9 mouse cellular contexts compared by ENCODE assay signal in genomic region chr14:55824001-55824480, GRCm38 (mm10). TPM values are rescaled to one million over a fixed set of nuclear protein-coding genes. Genes with fewer than 3 reads are reported as not detected.
DNase-seq lines count a peak whose midpoint lies in the region; ATAC-seq and TF ChIP-seq lines count a peak whose summit lies in the region.
"Had no signal": no experiment of that assay in that cellular context is flagged by ENCODE, and none has a peak within 500 bp of the region (broad histone marks: within the 10 kb centered on the region; RNA-seq: fewer than 3 reads in every experiment).

No protein-coding gene starts in this region.

- DNase-seq in heart, adult 11 months, result peak; percentile 95
- no peak for DNase-seq in heart, postnatal 25 days (ENCODE audit: low spot score)
- DNase-seq in brain, embryonic 14.5 days (ENCODE audit: low read depth), result peak; percentile 73
- DNase-seq in heart, adult 2 months, result peak; percentile 57 to 64
- peak; percentile 37 for DNase-seq in kidney, adult 9 months
- DNase-seq in lung, postnatal 14 days, result peak; percentile 63
- DNase-seq in stomach, postnatal 0 days (ENCODE audit: low spot score), result peak; percentile 66

- H3K4me3 ChIP-seq in heart, adult 2 months, result peak overlapping the region; percentile 67
- H3K4me3 ChIP-seq in stomach, postnatal 0 days (ENCODE audit: low read depth, low read length), result peak overlapping the region; percentile 52

- no peak for TF ChIP-seq EP300 in heart, adult 2 months (IDR thresholded peaks at IDR 0.05; ENCODE audit: insufficient read depth, low read depth, low read length)
- TF ChIP-seq EP300 in stomach, postnatal 0 days (optimal IDR thresholded peaks at IDR 0.05), result peak; percentile 62

- peak overlapping the region; percentile 84 for H3K9ac ChIP-seq in heart, adult 2 months (ENCODE audit: low read depth, low read length)
- H3K9ac ChIP-seq in stomach, postnatal 0 days (ENCODE audit: low read length), result peak overlapping the region; percentile 71

- ATAC-seq in stomach, postnatal 0 days (ENCODE audit: low FRiP score, low TSS enrichment), result peak; percentile 10; the same call in 1 of the 2 replicates
- no peak for ATAC-seq in megakaryocyte-erythroid progenitor cell, adult 5-6 weeks (replicated peaks; ENCODE audit: low FRiP score, low TSS enrichment, poor library complexity, severe bottlenecking)

- H3K4me1 ChIP-seq in heart, adult 2 months (ENCODE audit: control insufficient read depth, insufficient read depth, low read length), result peaks cover 3% of the 10 kb centered on the region
- H3K4me1 ChIP-seq in stomach, postnatal 0 days (replicated peaks; ENCODE audit: control insufficient read depth, insufficient read depth), result no peaks in the 10 kb centered on the region

- TF ChIP-seq POLR2A in brain, embryonic 14.5 days (IDR thresholded peaks at IDR 0.05; ENCODE audit: borderline replicate concordance, extremely low read depth, insufficient read depth, insufficient read length, poor library complexity, severe bottlenecking), result no peak
- TF ChIP-seq POLR2A in heart, adult 2 months (IDR thresholded peaks at IDR 0.05; ENCODE audit: insufficient read depth, low read depth, low read length), result no peak

- H3K9me3 ChIP-seq in stomach, postnatal 0 days (ENCODE audit: control insufficient read depth, low read length), result no peaks in the 10 kb centered on the region

- intact Hi-C loops in heart, postnatal 25 days (cut with DNase I), result loop anchor here (1.0 kb wide), 1 partner anchor 41 kb away; no protein-coding TSS in a partner anchor
- intact Hi-C loops in heart, adult 2 months (cut with DNase I), result no loop called here

- WGBS in heart, adult 2 months, result 40% methylated on average over 10 of the region's 10 CpGs
- 5% methylated on average over 10 of the region's 10 CpGs for WGBS in stomach, postnatal 0 days

- H3K27me3 ChIP-seq in heart, adult 2 months (ENCODE audit: control insufficient read depth, insufficient read depth, low read length), result no peaks in the 10 kb centered on the region
- no peaks in the 10 kb centered on the region for H3K27me3 ChIP-seq in stomach, postnatal 0 days (ENCODE audit: control insufficient read depth, insufficient read depth, low read length)

- no peak for TF ChIP-seq CTCF in brain, embryonic 14.5 days (IDR thresholded peaks at IDR 0.05; ENCODE audit: borderline replicate concordance, extremely low read depth, insufficient read depth, insufficient read length)
- TF ChIP-seq CTCF in heart, adult 2 months (IDR thresholded peaks at IDR 0.05), result no peak
- TF ChIP-seq CTCF in stomach, postnatal 0 days (IDR thresholded peaks at IDR 0.05; ENCODE audit: low read depth), result no peak

- peak overlapping the region; percentile 71 for H3K27ac ChIP-seq in heart, adult 2 months
- H3K27ac ChIP-seq in stomach, postnatal 0 days (replicated peaks), result peak overlapping the region; percentile 95

- H3K36me3 ChIP-seq in heart, adult 2 months (ENCODE audit: control insufficient read depth, insufficient read depth, low read length), result no peaks in the 10 kb centered on the region
- no peaks in the 10 kb centered on the region for H3K36me3 ChIP-seq in stomach, postnatal 0 days (ENCODE audit: control insufficient read depth, insufficient read depth, low read length)

- no peaks in the 10 kb centered on the region for H3K79me2 ChIP-seq in heart, adult 2 months (replicated peaks; ENCODE audit: control insufficient read depth, insufficient read depth, low read length)

- H3K4me2 ChIP-seq in stomach, postnatal 0 days (replicated peaks; ENCODE audit: low read depth), result peak overlapping the region; percentile 86

RNA-seq across cellular contexts. Expression of gene Nfatc4, which starts 1.1 kb away (rescaled TPM):
- 1 to 10 TPM; 3.9 to 5.5 TPM for total RNA-seq in heart, postnatal 25 days (2021)
- polyA plus RNA-seq in brain, embryonic 14.5 days (2012; rRNA removed), result 22.3 and 26.2 TPM in 2 replicates
- total RNA-seq in heart, adult 2 months (2021), result 1 to 10 TPM; 3.6 to 5.1 TPM
- polyA plus RNA-seq in heart, adult 2 months (2012; rRNA removed), result 6.0 and 7.3 TPM in 2 replicates
- 11.2 and 12.5 TPM in 2 replicates for polyA plus RNA-seq in stomach, postnatal 0 days (2015; fragmentation: Nextera tagmentation; extraction: Ambion mirVana)
- total RNA-seq in megakaryocyte-erythroid progenitor cell, adult 5-6 weeks (2014; fragmentation: Nextera tagmentation), result not detected in 2 replicates
- total RNA-seq in megakaryocyte-erythroid progenitor cell, adult 5-6 weeks (2017), result not detected in 2 replicates
- total RNA-seq: CH12.LX had no signal

RNA-seq across cellular contexts. Expression of gene Nynrin, which starts 29.8 kb away (rescaled TPM):
- 1 to 10 TPM; 8.2 to 9.7 TPM for total RNA-seq in heart, postnatal 25 days (2021)
- polyA plus RNA-seq in brain, embryonic 14.5 days (2012; rRNA removed), result 14.1 and 24.1 TPM in 2 replicates
- 1 to 10 TPM; 6.2 to 6.8 TPM for total RNA-seq in heart, adult 2 months (2021)
- 3.5 and 3.8 TPM in 2 replicates for polyA plus RNA-seq in heart, adult 2 months (2012; rRNA removed)
- polyA plus RNA-seq in stomach, postnatal 0 days (2015; fragmentation: Nextera tagmentation; extraction: Ambion mirVana), result 2.8 and 3.2 TPM in 2 replicates
- total RNA-seq in megakaryocyte-erythroid progenitor cell, adult 5-6 weeks (2014; fragmentation: Nextera tagmentation), result 1.9 and 2.7 TPM in 2 replicates
- 1.2 and 2.0 TPM in 2 replicates for total RNA-seq in megakaryocyte-erythroid progenitor cell, adult 5-6 weeks (2017)

RNA-seq across cellular contexts. Expression of gene Ripk3, which starts 35.4 kb away (rescaled TPM):
- 1 to 10 TPM; 2.3 to 3.4 TPM for total RNA-seq in heart, postnatal 25 days (2021)
- 2.5 and 2.6 TPM in 2 replicates for polyA plus RNA-seq in brain, embryonic 14.5 days (2012; rRNA removed)
- total RNA-seq in heart, adult 2 months (2021), result 1 to 10 TPM; 2.2 to 2.4 TPM
- 3.5 and 4.1 TPM in 2 replicates for polyA plus RNA-seq in heart, adult 2 months (2012; rRNA removed)
- 8.7 and 13.2 TPM in 2 replicates for polyA plus RNA-seq in stomach, postnatal 0 days (2015; fragmentation: Nextera tagmentation; extraction: Ambion mirVana)
- total RNA-seq in megakaryocyte-erythroid progenitor cell, adult 5-6 weeks (2014; fragmentation: Nextera tagmentation), result 55.7 and 87.0 TPM in 2 replicates
- 8.9 and 23.1 TPM in 2 replicates for total RNA-seq in megakaryocyte-erythroid progenitor cell, adult 5-6 weeks (2017)

RNA-seq across cellular contexts. Expression of gene Adcy4, which starts 40.1 kb away (rescaled TPM):
- 10 to 100 TPM; 18.2 to 23.8 TPM for total RNA-seq in heart, postnatal 25 days (2021)
- 3.5 and 7.8 TPM in 2 replicates for polyA plus RNA-seq in brain, embryonic 14.5 days (2012; rRNA removed)
- total RNA-seq in heart, adult 2 months (2021), result 10 to 100 TPM; 16.1 to 20.3 TPM
- 36.5 and 40.0 TPM in 2 replicates for polyA plus RNA-seq in heart, adult 2 months (2012; rRNA removed)
- polyA plus RNA-seq in stomach, postnatal 0 days (2015; fragmentation: Nextera tagmentation; extraction: Ambion mirVana), result 2.3 and 2.5 TPM in 2 replicates
- not detected in 2 replicates for total RNA-seq in megakaryocyte-erythroid progenitor cell, adult 5-6 weeks (2014; fragmentation: Nextera tagmentation)
- not detected in 2 replicates for total RNA-seq in megakaryocyte-erythroid progenitor cell, adult 5-6 weeks (2017)
- total RNA-seq: CH12.LX had no signal

RNA-seq across cellular contexts. Expression of gene Ltb4r1, which starts 58.3 kb away (rescaled TPM):
- under 1 TPM in 1 of 2 experiments, not detected in 1; 0.18 TPM for total RNA-seq in heart, postnatal 25 days (2021)
- polyA plus RNA-seq in brain, embryonic 14.5 days (2012; rRNA removed), result 0.45 and 0.71 TPM in 2 replicates
- under 1 TPM; 0.34 to 0.36 TPM for total RNA-seq in heart, adult 2 months (2021)
- 0.76 TPM in 2 replicates for polyA plus RNA-seq in heart, adult 2 months (2012; rRNA removed)
- polyA plus RNA-seq in stomach, postnatal 0 days (2015; fragmentation: Nextera tagmentation; extraction: Ambion mirVana), result 1.8 TPM in 2 replicates
- 0.50 and 3.5 TPM in 2 replicates for total RNA-seq in megakaryocyte-erythroid progenitor cell, adult 5-6 weeks (2014; fragmentation: Nextera tagmentation)
- 0.76 and 3.1 TPM in 2 replicates for total RNA-seq in megakaryocyte-erythroid progenitor cell, adult 5-6 weeks (2017)

Comparison
In these comparisons a context has a peak if more than half of its experiments do, and no peak if none do; other contexts are left out.
1. RNA of gene Nfatc4, which starts 1.1 kb away (total RNA-seq): 3.9 to 5.5 TPM in heart, postnatal 25 days and 3.6 to 5.1 TPM in heart, adult 2 months; not detected in megakaryocyte-erythroid progenitor cell, adult 5-6 weeks; every median in the first group is over 4 times any median in the second.